Mouse (Mus musculus) ovary, postnatal 14 days (tissue): Measurements from ENCODE around the gene Itga11.
"Not testable (repeated sequence)": the region's sequence is repeated elsewhere in the genome, so short reads cannot be mapped to it uniquely, and the experiment has no call there.

Source experiments
- DNase-seq: peaks from one replicate; pipeline ENCODE4 v3.0.0; 2022; ENCODE audit warnings: low spot score

The Itga11 gene

DNA sequence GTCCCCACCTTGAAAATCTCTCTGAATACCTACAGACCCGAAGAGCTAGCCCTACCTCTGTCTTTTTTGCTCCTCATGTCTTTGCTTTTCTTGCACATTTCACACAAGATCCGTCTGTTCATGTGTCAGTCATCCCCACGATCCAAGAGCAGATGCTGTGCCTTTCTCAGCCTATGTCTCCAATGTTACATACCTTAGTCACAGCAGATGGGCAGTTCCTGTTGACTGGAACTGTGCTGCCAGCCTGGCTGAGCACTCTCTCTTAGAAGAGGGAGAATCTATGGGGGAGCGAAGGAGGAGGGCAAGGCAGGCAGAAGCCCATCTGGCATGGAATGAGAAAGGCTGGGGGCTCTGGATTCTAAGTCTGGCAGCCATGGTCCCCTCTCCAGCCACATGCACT is 87.7 kb downstream of the Itga11 start:
- no peak for DNase-seq

DNA sequence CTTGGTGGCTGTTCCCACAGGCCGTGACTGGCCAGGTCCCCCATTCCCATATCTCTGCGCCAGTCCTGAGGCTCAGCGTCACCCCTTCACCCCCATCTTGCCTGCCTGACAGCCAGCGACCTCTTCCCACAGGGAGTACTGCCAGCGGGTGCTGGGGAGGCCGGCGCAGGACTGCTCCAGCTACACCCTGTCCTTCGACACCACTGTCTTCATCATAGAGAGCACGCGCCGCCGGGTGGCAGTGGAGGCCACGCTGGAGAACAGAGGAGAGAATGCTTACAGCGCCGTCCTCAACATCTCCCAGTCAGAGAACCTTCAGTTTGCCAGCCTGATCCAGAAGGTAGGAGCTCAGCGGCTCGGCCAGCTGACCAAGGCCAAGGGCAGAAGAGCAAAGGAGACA is 89.8 kb downstream of the Itga11 start:
- DNase-seq = no peak

DNA sequence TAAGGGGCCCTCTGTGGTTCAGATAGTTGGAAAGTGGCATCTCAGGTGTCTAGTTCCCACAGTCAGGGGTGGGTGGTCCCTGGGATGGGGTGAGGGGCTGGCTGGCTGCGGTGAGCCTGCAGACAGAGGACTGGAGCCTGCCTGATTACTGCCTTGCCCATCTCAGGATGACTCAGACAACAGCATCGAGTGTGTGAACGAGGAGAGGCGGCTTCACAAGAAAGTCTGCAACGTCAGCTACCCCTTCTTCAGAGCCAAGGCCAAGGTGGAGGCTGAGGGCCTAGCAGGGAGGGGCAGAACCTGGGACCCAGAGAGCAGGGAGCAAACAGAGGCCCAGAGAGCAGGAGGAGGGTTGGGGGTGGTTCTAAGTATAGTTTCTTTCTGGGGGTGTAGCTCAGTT is 90.7 kb downstream of the Itga11 start:
- DNase-seq = no peak

DNA sequence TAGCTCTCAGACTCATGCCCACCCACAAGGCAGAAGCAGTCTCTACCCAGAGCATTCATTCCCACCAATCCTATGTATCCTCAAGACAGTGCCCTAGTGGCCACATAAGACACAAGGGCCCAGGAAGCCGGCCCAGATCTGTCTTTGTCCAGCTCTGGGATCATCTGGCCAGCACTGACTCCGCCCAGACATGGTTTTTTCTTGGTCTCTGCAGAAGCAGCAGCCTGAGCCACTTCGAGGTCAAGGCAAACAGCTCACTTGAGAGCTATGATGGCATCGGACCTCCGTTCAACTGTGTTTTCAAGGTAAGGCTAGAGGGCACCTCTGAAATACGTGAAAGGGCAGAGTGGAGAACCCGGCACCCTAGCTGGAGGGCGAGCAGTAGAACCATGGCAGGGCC is 95.1 kb downstream of the Itga11 start:
- DNase-seq = no peak

DNA sequence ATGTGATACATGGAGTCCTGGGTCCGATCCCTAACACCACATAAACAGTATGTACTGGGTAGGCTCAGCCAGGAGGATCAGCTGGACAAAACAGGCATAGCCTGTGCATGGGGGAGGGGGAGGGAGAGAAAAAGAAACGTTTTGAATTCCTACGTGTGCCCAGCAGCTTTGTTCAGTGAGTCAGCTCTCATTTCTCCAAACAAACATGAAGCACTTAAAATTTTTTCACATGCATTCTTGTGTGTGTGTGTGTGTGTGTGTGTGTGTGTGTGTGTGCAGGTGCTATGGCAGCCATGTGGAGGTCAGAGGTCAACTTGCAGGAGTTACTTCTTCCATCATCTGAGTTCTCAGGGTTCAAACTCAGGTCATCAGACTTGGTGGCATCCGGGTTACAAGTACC is 97.8 kb downstream of the Itga11 start:
- no peak for DNase-seq

DNA sequence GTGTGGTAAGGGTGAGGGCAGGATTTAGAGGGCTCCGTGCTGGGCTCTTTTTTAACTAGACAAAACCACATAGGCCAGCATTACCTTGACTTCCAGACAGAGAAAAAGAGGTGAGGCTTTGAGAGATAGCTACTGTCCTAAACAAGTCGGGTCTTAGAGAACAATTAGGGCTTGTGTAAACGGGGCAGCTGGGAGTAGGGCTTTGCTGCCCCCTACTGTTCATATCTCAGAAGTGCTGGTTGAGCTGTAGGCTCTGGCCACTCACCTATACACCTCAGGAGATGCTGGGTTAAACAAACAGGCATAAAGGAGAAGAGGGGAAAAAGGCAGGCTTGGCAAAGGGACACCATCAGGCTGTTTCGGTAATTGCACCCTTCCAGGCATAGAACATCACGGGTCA is 99.8 kb downstream of the Itga11 start:
- DNase-seq = peak; percentile 52

DNA sequence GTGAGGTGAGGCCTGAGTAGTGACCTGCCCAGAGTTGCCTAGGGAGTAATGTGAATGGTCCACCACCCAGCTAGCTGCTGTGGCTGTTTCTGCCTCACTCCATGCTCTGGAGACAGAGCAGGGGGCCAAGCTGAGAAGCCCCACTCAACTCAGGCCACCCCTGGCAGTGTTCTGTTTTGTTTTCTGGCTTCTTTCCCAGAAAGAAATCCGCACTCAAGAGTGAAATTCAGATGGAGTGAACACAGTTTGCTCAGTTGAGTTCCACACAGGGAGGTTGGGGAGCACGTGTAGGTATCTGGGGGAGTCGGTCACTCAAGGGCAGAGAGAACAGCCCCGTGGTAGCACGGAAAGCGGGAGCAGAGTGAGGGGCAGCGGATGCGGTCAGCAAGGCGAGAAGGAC is 101.1 kb downstream of the Itga11 start:
- no peak for DNase-seq

DNA sequence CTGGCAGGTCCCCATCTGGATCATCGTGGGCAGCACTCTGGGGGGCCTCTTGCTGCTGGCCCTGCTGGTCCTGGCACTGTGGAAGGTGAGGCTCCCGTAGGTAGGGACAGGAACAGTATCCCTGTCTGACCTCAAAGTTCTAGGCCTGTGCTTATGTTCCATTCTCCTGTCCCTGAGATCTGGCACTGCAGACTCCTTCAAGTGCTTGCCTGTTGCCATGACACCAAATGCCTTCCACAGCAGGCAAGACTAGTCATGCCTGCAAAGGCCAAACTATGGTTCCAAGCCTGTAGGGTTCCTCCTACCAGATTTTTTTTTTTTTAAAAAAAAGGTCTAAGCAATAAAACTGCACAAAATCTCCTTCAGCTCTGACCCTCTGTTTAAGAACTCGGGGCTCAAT is 104.3 kb downstream of the Itga11 start:
- DNase-seq = no peak

DNA sequence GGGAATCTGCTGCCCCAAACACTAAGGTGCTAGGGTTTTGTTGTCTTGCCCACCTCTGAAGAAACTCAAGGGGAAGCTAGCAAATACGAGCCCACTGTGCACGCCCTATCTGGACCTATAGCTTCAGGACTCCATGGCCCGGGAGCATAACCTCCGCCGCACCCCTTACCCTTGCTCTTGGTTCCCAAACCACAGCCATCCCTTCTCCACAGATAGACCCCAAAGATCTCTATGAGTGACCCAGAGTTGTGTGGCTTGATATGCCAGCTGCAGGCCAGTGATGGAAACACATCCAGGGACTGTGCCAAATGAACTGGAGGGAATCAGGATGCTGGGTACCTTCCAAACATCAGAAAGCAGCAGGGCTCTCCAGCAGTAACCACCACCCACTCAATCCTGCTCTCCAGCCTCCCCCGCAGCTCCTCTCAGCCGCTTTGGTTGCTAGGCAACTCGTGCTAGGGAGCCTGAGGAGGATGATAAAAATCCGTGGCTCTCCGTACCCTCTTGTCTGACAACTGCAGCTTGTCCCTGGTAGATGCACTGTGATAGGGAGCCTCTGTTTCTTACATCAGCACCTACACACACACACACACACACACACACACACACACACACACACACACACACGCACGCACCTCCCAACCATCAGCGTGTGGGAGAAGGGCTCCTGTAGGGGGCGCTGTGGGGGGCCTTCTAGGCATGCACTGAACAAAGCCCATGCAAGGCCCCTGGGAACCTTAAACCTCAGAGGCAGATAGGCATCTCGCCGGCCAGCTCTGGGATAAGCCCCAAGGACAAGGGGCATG is 105.6 kb downstream of the Itga11 start:
- DNase-seq = peak; percentile 35

DNA sequence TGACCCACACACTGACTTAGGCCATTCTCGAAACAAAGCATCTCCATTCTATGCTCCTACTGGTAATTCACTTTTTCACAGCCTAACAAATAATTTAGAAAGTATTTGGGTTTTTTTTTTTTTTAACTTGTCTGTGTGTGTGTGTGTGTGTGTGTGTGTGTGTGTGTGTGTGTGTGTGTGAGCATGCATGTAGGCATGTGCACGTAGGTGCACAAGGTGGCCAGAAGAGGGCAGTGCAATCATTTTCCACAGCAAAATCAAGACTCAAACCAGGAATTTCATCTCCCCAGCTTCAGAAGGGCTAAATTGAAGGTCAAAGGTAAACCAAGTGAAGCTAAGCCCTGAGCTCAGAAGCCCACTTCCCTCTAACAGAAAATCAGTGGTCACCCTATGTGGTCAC is 106.6 kb downstream of the Itga11 start:
- DNase-seq = no peak

DNA sequence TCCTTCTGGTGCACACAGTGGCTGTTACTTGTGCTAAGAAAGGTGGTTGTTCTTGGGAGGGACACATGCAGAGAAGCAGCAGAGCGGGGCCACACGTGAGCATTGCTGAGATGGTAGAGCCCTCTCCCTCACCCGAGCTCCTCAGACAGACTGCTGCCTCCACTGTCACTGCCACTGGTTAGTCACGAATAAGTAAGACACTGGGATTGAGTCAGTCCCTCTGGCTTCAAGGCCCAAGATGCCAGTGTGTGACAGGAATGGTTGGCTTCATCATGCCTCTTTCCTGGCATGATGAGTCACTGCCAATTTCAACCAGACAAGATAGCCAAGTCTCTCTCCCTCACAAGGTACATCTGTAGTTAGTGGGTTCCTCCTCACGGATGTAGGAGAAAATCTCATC is 109.1 kb downstream of the Itga11 start:
- DNase-seq = no peak

DNA sequence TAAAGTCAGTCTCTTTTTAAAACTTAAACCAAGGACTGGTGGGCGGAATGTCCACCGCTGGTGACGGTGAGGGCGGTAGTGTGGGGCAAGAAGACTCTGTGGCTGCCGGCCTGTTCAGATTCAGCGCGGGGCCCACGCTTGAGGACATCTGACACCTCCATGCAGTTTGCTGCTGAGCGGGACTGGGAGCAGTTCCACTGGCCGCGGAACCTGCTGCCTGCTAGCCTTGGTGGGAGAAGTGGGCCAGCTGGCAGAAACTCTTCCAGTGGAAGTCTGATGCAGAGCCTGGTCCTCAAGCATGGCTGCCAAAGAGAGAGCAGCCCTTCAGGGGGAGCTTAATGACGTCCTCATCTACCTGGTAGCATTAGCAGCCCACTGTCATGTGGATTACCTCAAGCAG is 112.2 kb downstream of the Itga11 start:
- DNase-seq = no peak

DNA sequence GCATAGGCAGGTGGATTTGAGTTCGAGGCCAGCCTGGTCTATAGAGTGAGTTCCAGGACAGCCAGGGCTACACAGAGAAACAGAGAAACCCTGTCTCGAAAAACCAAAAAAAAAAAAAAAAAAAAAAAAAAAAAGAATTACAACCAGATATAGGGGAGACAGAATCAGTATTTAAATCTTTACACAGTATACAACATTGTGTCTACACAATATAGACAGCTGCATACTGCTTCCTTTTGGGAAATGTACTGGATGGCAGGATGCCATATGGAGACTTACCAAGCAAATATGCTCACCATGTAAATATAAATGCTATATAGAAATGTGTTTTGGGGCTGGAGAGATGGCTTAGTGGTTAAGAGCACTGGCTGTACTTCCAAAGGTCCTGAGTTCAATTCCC is 121.6 kb downstream of the Itga11 start:
- DNase-seq = not testable (repeated sequence)

DNA sequence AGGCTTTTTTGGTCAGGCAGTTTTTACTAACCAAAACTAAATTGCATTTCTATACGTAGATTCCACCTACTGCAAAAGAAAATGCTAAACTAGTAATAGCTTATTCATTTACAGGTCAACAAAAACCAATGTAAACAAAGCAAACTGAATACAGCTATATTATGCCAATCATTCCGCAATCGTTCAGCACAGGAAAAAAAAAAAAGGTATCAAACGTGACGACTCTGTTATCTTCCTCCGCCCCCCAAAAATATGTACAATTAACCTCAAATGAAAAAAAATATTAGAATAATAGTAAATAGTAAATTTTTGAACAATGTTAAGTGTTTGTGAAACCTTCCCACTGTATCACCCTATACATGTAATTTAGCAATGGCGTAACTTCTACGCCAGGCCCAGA is 132.5 kb downstream of the Itga11 start:
- no peak for DNase-seq

DNA sequence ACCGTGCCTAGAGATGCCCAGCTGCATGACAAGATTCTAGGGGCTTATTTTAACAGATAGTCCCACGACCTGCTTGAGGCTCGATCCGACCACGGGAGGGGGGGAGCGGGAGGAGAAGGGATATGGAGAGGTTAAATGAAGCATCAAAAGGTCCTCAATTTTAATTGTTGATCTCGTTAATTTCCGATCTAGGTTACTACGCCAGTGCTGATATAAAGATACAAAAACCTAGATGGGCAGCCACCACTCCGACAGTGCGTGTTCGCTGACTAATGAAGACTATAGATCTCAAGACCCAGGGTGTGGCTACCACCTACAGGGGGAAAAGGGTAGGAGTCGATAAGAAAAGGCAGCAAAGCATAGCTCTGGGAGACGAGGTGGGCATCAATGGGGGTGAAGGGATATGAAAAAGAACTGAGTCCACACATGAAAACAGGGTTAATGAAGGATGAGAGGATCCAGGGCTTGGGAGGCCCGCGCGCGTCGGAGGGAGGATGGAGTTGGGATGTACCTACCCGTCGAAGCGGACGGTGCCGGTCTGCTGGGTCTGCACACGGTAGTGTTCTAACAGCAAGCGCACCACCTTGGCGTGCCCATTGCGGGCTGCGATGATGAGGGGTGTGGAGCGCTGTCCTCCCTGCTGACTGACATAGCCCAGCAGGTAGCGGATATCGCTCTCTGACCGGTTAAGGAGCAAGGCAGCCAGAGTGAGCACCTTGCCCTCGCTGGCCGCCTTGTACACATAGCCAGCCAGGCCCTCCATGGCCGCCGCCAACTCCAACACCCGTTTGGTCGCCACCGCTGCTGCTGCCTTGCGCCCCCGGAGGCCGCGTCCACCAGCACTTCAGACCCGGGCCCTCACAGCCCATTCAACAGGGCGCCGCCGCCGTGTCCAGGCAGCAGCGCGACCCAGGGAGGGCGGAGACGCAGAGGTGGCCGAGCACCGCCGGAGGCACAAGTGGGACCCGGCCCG is 133.2 kb downstream of the Itga11 start:
- peak; percentile 44 for DNase-seq

DNA sequence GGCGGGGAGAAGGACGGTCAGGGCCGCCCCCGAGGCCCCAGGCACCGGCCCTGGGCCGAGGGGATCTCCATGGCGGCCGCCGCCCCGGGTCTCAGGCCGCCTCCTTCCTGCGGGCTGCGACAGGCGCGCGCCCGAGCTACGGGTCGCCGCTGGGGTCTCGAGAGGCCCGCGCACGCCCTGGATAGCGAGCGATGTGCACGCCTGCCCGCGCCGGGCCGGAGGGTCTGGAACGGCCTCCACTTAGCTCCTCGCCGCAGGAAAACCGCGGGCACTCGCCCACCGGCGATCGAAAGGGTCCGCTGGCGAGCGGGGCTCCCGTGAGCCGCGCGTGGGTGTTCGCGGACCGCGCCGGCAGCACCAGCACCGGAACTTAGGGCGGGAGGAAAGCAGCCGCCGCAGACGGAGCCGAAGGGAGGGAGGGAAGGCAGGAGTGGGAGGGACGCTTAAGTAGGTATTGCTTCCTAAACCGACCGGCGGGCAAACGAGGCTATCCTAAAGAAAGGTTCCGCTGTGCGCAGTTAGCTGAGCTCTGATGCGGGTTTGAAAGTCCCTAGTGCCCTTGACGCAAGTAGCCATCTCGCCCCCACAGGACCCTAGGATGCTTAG is 134.0 kb downstream of the Itga11 start, which contains the start of gene Fem1b:
Gene Fem1b (minus strand): TSS at position 419 of the 606 bp plus-strand sequence.
- DNase-seq = peak; percentile 86

DNA sequence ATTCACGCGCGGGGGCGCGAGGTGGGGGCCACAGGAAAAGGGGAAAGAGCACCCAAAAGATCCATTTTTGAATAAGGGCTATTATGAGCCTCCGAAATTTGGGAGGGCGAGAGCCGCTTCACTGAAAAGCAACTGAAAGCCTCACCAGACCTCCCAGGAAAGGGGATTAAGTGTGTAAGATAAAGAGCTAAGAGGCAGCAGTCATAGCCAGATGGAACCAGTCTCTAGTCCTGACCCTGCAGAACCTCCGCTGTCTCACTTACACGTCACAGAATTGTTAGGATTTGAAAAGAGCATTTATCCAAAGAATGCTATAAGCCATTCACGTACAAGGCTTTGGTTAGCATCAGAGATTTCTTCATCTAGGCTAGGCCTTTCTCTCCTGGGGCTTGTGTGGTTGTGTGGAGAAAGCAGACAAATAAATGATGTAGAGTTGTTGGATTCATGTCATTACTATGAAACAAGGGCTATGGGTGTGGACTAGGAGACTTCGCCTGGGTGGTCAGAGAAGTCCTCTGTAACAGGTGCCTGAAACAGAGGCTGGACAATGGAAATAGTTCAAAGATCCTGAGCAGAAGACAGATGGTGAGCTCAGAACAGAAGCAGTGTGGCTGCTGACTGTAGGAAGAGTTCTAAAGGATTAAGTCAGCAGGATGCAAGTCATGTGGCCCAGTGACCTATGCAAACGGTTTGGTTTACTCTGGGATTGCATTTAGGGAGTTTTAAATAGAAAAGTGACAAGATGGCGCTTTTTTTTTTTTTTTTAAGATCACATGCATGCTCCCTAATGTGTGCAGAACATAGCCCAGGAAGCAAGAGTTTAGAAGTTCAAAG is 134.8 kb downstream of the Itga11 start:
- no peak for DNase-seq

DNA sequence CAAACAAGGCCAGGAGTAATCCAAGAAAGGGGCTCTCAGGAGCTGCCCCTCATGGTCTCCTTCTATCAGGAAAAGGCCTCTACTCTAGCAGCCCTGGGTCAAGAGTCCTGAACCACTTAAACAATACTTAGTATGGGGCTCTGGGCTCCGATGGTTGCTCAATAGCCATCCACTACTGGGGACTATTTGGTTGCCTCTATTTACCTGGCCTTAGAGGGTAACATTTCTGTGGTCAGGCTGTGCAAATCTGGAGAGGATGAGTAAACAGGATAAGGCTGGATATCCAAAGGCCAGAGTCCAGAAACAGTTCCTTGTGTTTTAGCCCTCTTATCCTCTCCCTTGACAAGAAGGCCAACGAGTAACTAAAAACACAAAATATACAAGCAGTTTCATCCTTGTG is 137.1 kb downstream of the Itga11 start:
- no peak for DNase-seq

DNA sequence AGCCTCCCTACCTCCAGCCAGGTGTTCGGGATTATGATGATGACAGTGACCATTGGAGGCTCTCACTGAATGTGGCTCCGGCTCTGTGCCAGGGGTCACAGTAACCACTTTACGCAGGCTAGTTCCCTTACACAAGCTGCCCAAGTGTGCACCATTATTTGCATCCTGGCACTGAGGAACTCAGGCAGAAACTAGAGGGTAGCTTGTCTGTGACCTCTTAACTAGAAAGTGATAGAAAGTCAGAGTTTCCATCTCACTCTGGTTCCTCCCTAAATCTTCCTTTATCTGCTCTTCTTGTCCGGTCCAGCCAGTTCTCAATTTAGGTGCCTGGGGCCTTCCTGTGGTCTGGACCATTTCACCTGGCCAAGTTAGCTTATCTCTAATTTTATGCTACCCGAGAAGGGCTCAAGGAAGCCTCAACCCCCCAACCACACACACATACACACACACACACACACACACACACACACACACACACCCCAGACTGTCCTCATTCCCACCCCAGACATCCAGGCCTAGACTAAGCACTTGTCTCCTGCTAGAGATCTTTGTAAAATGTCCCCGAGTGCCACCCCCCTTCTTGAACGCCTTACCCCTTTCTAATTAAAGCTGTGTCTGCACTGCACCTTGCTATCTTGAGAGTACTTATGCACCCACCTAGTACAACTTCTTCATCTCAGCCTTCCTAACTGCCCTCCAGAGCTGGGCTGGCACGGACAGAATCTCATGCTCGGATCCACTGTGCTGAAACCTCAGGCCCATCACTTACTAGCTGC is 138.9 kb downstream of the Itga11 start:
- no peak for DNase-seq

DNA sequence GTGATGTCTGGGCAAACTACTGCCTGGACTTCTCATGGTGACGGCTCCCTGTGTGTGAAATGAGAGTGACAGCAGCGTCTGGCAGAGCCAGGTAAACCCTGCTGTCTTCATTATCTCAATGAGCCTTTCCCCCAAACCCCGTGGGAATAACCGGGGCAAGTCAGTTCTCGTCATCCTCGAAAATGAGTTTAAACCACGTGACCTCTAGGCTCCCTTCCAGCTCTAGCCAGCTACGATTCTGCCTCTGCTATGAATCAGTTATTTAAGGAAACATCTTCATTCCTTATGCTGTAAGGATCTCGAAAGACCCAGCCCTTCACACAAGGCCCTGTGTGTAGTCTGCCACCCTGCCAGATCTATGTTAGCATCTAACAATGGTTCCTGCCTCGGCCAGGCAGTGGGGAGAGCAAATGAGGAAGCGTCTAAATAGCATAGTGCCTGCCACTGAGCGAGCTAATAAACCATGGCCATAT is 139.5 kb downstream of the Itga11 start:
- DNase-seq = no peak
